Mouse (Mus musculus) cerebellum, postnatal 10 days (tissue): Measurements from ENCODE around the gene Pigp.

ENCODE experiments used
- DNase-seq, 2 experiments: peaks; one replicate each; pipeline ENCODE4 v3.0.0; 2021; ENCODE audit warnings: mixed read lengths in 2 of 2

The Pigp gene

DNA sequence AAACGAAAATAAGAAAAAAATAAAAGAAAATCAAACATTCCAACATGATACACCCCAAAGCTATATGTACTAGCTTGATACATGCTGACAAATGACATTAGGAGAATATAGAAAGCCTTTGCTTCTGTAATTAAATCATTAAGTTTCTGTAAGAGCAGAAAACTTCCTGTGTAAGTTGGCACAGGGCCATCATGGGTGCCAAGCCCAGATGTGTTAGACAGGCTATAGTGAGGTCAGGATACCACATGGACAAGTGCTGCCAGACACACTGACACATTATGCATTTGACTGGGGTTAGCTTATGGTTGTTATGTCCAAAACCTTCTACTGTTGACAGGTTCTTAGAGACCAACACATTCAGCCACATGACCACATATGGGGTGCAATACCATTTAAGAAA lies 56.4 kb downstream of the Pigp start:
- no peak for DNase-seq

- no peak for DNase-seq
Measured at GRCm38 (mm10) chr16:94314626-94315025, 57.0 kb downstream of the Pigp start.

DNA sequence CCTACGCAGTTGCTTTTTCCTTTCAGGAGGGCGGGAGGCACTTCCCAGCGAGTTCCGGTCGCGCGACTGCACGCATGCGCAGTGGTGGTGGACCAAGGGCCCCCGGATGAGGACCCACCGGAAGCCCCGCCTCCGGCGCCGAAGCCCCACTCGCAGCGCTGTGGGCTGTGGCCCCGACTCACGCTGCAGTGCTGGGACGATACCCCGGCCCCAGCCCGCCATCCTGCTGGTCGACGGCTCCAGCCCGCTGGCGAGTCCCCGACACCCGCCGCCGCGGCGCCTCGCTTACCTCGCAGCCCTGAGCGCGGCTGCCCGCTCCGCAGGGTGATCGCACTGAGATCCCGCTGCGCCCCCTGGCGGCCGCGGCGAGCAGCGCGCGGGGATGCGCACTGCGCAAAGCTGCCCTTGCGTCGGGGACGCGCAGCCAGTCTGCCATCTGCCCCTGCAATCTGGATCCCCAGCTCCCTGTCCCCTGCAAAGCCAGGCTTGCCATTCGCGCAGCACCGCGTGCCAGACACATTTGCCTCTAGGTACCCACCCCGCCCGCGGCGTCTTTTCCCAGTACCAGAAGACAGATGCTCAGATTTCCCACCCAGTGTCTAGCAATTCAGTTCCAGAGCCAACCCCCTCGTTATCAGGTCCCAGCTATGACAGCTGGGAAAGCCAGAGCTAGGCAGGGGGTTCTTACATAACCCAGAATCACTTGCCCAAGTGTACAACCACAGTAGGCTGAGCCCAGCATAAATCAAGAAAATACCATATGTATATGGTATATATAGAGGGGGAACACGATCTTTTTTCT lies 58.2 kb downstream of the Pigp start, which contains the start of gene Hlcs:
TSS of gene Hlcs (minus strand) at position 343 of the 802 bp plus-strand sequence.
- DNase-seq = peak; percentile 99 to 100

DNA sequence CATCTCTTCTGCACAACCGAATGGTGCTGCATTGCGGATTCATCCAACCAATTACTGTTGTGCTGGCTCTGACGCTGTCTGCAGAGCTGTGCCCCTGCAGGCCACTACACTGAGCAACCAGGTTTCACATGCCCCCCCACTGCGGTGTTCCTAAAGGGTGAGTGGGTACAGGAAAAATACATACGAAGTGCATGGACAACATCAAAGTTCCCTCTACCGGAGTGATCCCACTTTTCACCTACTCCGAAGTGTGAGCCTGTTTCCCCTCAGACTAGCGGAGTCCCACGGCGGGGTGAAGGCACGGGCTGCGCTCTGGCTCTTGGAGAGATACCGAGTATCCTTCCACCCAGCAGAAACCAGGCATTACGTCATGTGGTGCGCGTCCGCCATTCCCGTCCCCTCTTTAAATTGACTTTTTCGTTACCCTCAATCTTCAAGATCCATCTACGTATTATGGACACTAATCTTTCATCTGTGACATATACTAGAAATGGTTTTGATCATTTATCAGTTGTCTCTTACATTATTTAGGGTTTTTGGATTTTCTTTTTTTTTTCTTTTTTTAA lies 58.9 kb downstream of the Pigp start:
- DNase-seq = peak; percentile 92 to 93

DNA sequence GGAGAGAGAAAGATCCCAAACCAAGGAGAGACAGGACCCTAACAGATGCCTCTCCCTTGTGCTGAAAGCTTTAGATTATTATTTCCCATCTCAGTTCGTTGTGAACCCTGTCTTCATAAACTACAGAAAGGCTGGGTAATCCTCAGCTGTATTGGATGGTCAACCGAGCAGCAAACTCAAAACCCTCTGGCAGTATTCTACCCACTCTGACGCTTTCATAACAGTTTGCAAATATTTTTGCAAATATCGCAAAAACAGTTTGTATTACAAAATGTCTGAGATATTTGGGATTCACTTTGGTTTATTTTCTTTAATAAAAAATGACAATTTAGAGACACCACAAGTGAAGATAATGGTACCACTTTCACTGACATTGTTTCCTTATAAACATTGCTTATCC lies 59.7 kb downstream of the Pigp start:
- DNase-seq = no peak

DNA sequence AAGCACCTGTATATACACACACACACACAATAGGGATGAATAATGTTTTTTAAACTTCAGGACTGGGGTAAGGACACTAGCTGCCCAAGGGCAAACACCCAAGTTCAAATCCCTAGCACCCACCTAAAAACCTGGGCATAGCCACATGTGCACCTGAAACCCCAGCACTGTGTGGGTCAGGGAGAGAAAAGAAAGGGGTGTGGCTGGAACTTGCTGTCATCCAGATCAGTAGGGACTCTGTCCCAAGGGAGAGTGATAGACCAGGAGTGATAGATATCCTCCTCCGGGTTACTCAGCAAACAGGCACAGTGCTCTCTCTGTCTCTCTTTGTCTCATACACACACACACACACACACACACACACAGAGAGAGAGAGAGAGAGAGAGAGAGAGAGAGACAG lies 60.2 kb downstream of the Pigp start:
- DNase-seq = no peak

DNA sequence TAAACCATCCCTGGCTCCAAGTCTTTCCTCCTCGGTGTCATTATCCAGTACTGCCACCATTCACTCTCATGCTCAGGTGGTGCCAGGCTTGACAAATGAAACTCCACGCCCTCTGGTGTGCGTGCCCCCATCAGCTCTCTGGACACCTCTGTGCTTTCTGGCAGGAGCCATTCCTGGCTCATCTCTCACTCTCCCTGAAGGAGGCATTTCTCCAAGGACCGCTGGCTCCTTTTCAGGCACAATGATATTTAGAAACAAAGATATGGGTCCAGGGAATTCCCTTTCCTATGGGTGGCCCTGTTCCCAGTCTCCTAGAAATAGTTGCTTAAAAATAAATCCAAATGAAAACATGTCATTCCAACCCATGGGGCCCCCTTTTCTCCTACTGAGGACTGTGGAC lies 62.6 kb downstream of the Pigp start:
- no peak for DNase-seq
